Mouse (Mus musculus): ENCODE measurements around the gene Sestd1.

DNA sequence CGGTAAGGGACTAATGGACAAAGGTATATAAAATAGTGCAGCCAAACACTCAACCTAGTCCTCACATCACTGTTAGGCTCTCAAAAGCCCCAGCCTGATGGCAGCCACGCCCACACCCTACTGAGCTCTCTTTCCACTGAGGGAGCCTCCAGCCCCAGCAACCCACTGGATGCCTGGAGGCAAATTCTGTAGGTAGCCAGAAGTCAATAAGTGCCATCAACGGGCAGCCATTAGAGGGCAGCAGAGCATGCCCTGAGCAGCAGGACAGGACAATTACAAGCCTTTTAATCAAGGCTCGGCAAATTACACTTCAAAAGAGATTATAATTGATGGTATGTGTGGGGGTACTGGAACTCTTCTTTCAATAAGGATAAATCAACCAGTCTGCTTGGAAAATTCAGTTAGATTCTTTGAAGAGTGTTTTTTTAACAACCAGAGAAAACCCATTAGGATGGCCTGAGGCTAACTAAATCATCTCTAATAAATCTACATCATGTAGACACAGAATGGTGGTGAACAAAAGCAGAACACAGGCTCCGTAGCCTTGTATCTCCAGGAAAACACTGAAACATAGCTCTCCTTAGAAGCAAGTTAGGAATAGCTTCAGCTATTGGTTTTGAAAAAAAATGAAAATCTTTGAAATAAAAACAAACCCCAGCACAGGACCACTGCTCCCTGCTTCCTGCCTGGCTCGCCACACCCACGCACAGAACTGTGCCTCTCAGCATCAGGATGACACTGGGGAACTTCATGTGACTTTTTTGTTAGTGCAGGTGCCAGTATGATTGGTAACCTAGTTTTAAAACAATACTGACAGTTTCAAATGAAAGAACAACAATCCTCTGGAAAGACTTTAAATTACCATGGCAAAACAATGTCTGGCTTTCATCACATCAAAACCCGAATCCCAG, 30.4 kb downstream of the Sestd1 start:
- TF ChIP-seq POLR2A (IDR thresholded peaks at IDR 0.05; ENCODE audit: low read depth, low read length) = no peak
- TF ChIP-seq CTCF (conservative IDR thresholded peaks at IDR 0.05; ENCODE audit: insufficient read depth, insufficient read length, low read depth, low read length) = peak; percentile 87
